Mouse (Mus musculus): ENCODE measurements around the gene Cacna1c. TPM values are rescaled to one million over a fixed set of nuclear protein-coding genes. Genes with fewer than 3 reads are reported as not detected.

The Cacna1c gene
- polyA plus RNA-seq, 1 experiment from 2014 or later = 5.2 TPM

GRCm38 (mm10) chr6:118938386-118939096 is 257.7 kb downstream of the Cacna1c start:
- Histone ChIP-seq H3K4me3 (replicated peaks) (no peak overlapping the region), H3K9ac (replicated peaks) (no peak overlapping the region), H3K4me2 (replicated peaks) (no peak overlapping the region), H3K27me3 (no peaks in the 10 kb centered on the region), H3K27ac (no peak overlapping the region), H3K9me3 (no peaks in the 10 kb centered on the region), H3K4me1 (replicated peaks) (peaks cover 11% of the 10 kb centered on the region; the same call in 1 of the 2 replicates), H3K36me3 (no peaks in the 10 kb centered on the region)
- WGBS = 75% methylated on average over 13 of the region's 13 CpGs
- ATAC-seq = no peak

DNA sequence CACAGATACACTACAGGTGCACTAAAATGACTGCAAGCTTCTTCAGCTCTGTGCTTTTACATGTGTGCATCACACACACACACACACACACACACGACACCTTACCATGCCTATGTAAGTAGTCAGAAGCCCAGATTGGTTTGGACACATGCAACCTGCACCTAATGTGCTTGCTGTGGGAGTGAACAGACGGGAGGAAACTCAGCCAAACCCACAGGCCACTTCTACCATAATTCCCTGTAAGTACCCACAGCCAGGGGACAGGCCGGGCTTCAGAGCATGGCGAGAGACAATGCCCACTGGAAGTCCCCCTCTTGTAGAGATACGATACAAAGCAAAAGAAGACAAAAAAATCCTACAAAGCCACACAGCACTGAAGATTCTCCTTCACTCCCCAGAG is 258.7 kb downstream of the Cacna1c start:
- ATAC-seq = no peak
- H3K9me3 ChIP-seq = no peaks in the 10 kb centered on the region
- no peak overlapping the region for H3K4me2 ChIP-seq (replicated peaks)
- H3K9ac ChIP-seq (replicated peaks) = no peak overlapping the region
- H3K27me3 ChIP-seq = no peaks in the 10 kb centered on the region
- H3K27ac ChIP-seq = no peak overlapping the region
- H3K4me3 ChIP-seq (replicated peaks) = no peak overlapping the region
- peaks cover 11% of the 10 kb centered on the region; the same call in 1 of the 2 replicates for H3K4me1 ChIP-seq (replicated peaks)
- WGBS = 72% methylated on average over 5 of the region's 5 CpGs
- H3K36me3 ChIP-seq = no peaks in the 10 kb centered on the region

GRCm38 (mm10) chr6:118935520-118936415 is 260.4 kb downstream of the Cacna1c start:
- WGBS = 92% methylated on average over 9 of the region's 9 CpGs
- no peak for ATAC-seq

GRCm38 (mm10) chr6:118934243-118934902 is 261.8 kb downstream of the Cacna1c start:
- ATAC-seq = no peak

More at GRCm38 (mm10) chr6:118935520-118936415, 260.4 kb downstream of the Cacna1c start:
- Histone ChIP-seq H3K4me3 (replicated peaks) (no peak overlapping the region), H3K27ac (no peak overlapping the region), H3K27me3 (no peaks in the 10 kb centered on the region), H3K4me1 (replicated peaks) (peaks cover 14% of the 10 kb centered on the region; the same call in 1 of the 2 replicates), H3K9me3 (no peaks in the 10 kb centered on the region), H3K36me3 (no peaks in the 10 kb centered on the region), H3K9ac (replicated peaks) (no peak overlapping the region), H3K4me2 (replicated peaks) (no peak overlapping the region)

GRCm38 (mm10) chr6:118933017-118933594 is 263.1 kb downstream of the Cacna1c start:
- 90% methylated on average over 9 of the region's 9 CpGs for WGBS

More at GRCm38 (mm10) chr6:118934243-118934902, 261.8 kb downstream of the Cacna1c start:
- Histone ChIP-seq H3K4me2 (replicated peaks) (no peak overlapping the region), H3K9ac (replicated peaks) (no peak overlapping the region), H3K27me3 (no peaks in the 10 kb centered on the region), H3K4me1 (replicated peaks) (peaks cover 14% of the 10 kb centered on the region; the same call in 1 of the 2 replicates), H3K36me3 (no peaks in the 10 kb centered on the region), H3K9me3 (no peaks in the 10 kb centered on the region), H3K4me3 (replicated peaks) (no peak overlapping the region), H3K27ac (no peak overlapping the region)
- 65% methylated on average over 9 of the region's 9 CpGs for WGBS

GRCm38 (mm10) chr6:118932002-118932700 is 264.1 kb downstream of the Cacna1c start:
- H3K36me3 ChIP-seq = no peaks in the 10 kb centered on the region
- 88% methylated on average over 8 of the region's 8 CpGs for WGBS
- H3K4me2 ChIP-seq (replicated peaks) = no peak overlapping the region
- no peaks in the 10 kb centered on the region for H3K9me3 ChIP-seq
- H3K9ac ChIP-seq (replicated peaks) = no peak overlapping the region
- ATAC-seq = no peak
- H3K4me3 ChIP-seq (replicated peaks) = no peak overlapping the region
- H3K4me1 ChIP-seq (replicated peaks) = peaks cover 9% of the 10 kb centered on the region; the same call in 1 of the 2 replicates
- no peaks in the 10 kb centered on the region for H3K27me3 ChIP-seq
- no peak overlapping the region for H3K27ac ChIP-seq

More at GRCm38 (mm10) chr6:118933017-118933594, 263.1 kb downstream of the Cacna1c start:
- Histone ChIP-seq H3K4me1 (replicated peaks) (peaks cover 9% of the 10 kb centered on the region; the same call in 1 of the 2 replicates), H3K27ac (no peak overlapping the region), H3K27me3 (no peaks in the 10 kb centered on the region), H3K4me2 (replicated peaks) (no peak overlapping the region), H3K9ac (replicated peaks) (no peak overlapping the region), H3K4me3 (replicated peaks) (no peak overlapping the region), H3K36me3 (no peaks in the 10 kb centered on the region), H3K9me3 (no peaks in the 10 kb centered on the region)
- ATAC-seq = no peak

DNA sequence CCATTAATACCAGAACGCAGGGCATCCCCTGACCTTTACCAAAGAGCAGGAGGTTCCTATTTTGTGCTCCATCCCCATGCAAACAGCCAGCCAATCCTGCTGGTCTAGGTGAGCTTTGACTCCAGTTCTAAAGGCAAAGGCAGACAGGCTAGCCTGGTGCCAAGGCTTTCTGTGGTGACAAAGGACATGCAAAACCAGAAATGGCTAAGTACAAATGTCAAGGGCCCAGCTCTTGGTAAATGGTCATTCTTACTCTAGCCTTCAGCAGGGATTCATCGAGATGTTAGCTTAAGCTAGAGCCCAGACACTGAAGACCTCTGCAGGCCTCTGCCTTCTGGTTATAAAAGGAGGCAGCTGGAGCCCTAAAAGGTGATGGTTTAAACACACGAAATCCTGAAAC is 269.5 kb downstream of the Cacna1c start:
- H3K9me3 ChIP-seq = no peaks in the 10 kb centered on the region
- WGBS = 72% methylated on average over 3 of the region's 3 CpGs
- no peaks in the 10 kb centered on the region for H3K36me3 ChIP-seq
- H3K9ac ChIP-seq (replicated peaks) = no peak overlapping the region
- no peak overlapping the region for H3K4me2 ChIP-seq (replicated peaks)
- H3K27me3 ChIP-seq = no peaks in the 10 kb centered on the region
- no peak overlapping the region for H3K4me3 ChIP-seq (replicated peaks)
- H3K4me1 ChIP-seq (replicated peaks) = peaks cover 9% of the 10 kb centered on the region
- no peak overlapping the region for H3K27ac ChIP-seq
- no peak for ATAC-seq

GRCm38 (mm10) chr6:118924426-118924825 is 271.8 kb downstream of the Cacna1c start:
- no peak overlapping the region for H3K9ac ChIP-seq (replicated peaks)
- WGBS = 87% methylated on average over 12 of the region's 12 CpGs
- no peaks in the 10 kb centered on the region for H3K9me3 ChIP-seq
- no peak for ATAC-seq
- no peak overlapping the region for H3K4me2 ChIP-seq (replicated peaks)
- H3K4me1 ChIP-seq (replicated peaks) = peaks cover 9% of the 10 kb centered on the region
- H3K27me3 ChIP-seq = no peaks in the 10 kb centered on the region
- no peak overlapping the region for H3K4me3 ChIP-seq (replicated peaks)
- no peaks in the 10 kb centered on the region for H3K36me3 ChIP-seq
- H3K27ac ChIP-seq = no peak overlapping the region

DNA sequence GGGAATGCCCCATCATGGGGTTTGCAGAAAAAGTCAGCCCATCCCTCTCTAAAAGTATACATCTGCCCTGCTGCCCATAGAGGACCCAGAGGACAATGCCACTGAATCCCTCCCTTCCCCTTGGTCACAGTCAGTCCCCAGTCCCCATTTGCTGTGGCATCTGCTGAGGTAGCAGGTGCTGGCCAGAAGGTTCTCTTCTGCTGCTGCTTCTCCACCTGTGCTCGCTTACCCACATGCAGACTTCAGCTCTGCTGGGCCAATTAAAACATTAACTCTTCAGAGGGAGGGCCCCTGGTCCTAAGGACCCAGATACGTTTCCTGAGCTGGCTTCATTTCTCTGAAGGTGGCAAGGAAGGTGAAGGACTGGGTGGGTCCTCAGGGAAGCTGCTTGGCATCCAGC is 272.3 kb downstream of the Cacna1c start:
- 75% methylated on average over 2 of the region's 2 CpGs for WGBS
- Histone ChIP-seq H3K36me3 (no peaks in the 10 kb centered on the region), H3K27me3 (no peaks in the 10 kb centered on the region), H3K9me3 (no peaks in the 10 kb centered on the region), H3K4me2 (replicated peaks) (no peak overlapping the region), H3K4me1 (replicated peaks) (peaks cover 9% of the 10 kb centered on the region), H3K9ac (replicated peaks) (no peak overlapping the region), H3K27ac (no peak overlapping the region), H3K4me3 (replicated peaks) (no peak overlapping the region)
- ATAC-seq = no peak

DNA sequence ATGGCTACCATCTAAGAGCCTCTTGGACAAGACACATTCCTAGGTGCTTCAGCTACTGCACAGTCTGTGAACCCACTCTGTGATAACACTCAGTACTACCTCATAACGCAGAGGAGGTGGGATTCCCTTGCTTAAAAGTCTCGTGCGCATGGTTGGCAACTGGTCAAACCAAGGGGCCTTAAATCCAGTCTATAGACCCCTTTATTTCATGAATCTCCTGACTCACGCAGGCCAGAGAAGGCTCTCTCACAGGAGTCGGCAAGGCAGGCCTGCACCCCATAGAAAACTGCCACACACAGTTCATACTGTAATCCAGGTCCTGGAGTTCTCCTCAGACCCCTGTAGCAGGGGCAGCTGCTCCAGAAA is 273.0 kb downstream of the Cacna1c start:
- no peak overlapping the region for H3K4me3 ChIP-seq (replicated peaks)
- H3K4me1 ChIP-seq (replicated peaks) = peaks cover 9% of the 10 kb centered on the region
- H3K9ac ChIP-seq (replicated peaks) = no peak overlapping the region
- H3K27ac ChIP-seq = no peak overlapping the region
- H3K36me3 ChIP-seq = no peaks in the 10 kb centered on the region
- no peak overlapping the region for H3K4me2 ChIP-seq (replicated peaks)
- 89% methylated on average over 5 of the region's 5 CpGs for WGBS
- H3K9me3 ChIP-seq = no peaks in the 10 kb centered on the region
- no peaks in the 10 kb centered on the region for H3K27me3 ChIP-seq
- ATAC-seq = 0 out of 2 replicates have a peak, but pooled peaks have one; percentile 10

All from midbrain, embryonic 13.5 days (tissue).